Mouse (Mus musculus): ENCODE results near the gene Ifi206. TPM values are rescaled to one million over a fixed set of nuclear protein-coding genes. Genes with fewer than 3 reads are reported as not detected.

Ifi206 gene
- polyA plus RNA-seq, 1 experiment from 2014 or later: 0.16 TPM

DNA sequence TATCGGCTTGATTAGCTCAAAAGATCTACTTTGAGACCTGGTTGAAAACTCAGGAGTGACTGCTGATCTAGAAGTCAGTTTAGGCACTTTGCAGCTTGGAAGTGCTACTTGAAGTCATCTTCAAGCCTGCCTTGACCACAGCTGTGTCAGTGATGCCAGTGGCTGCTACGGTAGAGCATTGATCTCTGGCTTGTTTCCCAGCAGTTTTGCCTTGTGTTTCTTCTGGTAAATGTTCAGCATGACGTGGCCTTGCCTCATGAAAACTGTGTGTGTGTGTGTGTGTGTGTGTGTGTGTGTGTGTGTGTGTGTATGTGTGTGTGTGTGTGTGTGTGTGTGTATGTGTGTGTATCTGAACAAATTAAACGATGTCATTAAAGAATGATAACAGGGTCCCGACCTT lies 34.1 kb downstream of the Ifi206 start:
- Histone ChIP-seq H3K36me3 (ENCODE audit: insufficient read depth, low read length) (no peaks in the 10 kb centered on the region), H3K27ac (ENCODE audit: low read length) (no peak overlapping the region), H3K4me1 (ENCODE audit: insufficient read depth, low read depth, low read length) (no peaks in the 10 kb centered on the region), H3K9ac (replicated peaks; ENCODE audit: low read depth) (no peak overlapping the region), H3K4me3 (ENCODE audit: low read depth, low read length) (no peak overlapping the region), H3K4me2 (replicated peaks; ENCODE audit: low read depth, low read length) (no peak overlapping the region), H3K9me3 (ENCODE audit: low read length) (no peaks in the 10 kb centered on the region), H3K27me3 (replicated peaks; ENCODE audit: insufficient read depth, low read length) (no peaks in the 10 kb centered on the region)
- ATAC-seq (no peak), DNase-seq (ENCODE audit: low spot score) (no peak)
- TF ChIP-seq CTCF (IDR thresholded peaks at IDR 0.05) (no peak), EP300 (IDR thresholded peaks at IDR 0.05) (no peak)
- 77% methylated on average over 5 of the region's 5 CpGs for WGBS

DNA sequence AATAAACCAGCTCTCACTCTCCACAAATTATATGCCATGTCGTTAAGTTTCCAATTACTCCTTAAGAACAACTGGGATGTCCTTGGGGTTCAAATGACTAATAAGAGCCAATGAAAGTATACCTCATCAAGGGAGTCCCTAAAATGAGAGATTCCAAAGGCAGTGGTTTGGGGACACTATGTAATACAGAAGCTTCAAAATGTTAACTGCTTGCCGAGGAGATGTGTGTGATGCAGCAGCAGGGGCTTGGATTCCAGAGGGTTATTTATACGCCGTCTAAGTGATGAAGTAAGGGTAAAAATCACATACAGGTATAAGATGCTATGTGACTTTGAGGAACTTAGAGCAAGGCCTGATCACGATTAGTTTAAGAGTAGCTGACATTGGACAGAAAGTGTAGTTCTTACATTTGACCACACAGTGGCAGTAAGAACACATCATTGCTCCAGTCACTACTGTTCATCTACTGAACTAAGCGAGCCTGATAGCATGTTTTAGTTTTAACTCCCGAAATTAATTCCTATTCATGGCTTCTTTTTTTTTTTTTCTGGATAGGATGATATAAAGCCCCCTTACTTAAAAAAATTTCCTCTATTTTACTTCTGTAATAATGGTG lies 34.6 kb downstream of the Ifi206 start:
- Histone ChIP-seq H3K9me3 (ENCODE audit: low read length) (no peaks in the 10 kb centered on the region), H3K4me2 (replicated peaks; ENCODE audit: low read depth, low read length) (no peak overlapping the region), H3K4me3 (ENCODE audit: low read depth, low read length) (no peak overlapping the region), H3K27me3 (replicated peaks; ENCODE audit: insufficient read depth, low read length) (no peaks in the 10 kb centered on the region), H3K9ac (replicated peaks; ENCODE audit: low read depth) (no peak overlapping the region), H3K4me1 (ENCODE audit: insufficient read depth, low read depth, low read length) (no peaks in the 10 kb centered on the region), H3K36me3 (ENCODE audit: insufficient read depth, low read length) (no peaks in the 10 kb centered on the region), H3K27ac (ENCODE audit: low read length) (no peak overlapping the region)
- peak; percentile 84 for TF ChIP-seq CTCF (IDR thresholded peaks at IDR 0.05)
- no peak for TF ChIP-seq EP300 (IDR thresholded peaks at IDR 0.05)
- DNase-seq (ENCODE audit: low spot score): peak; percentile 44
- 48% methylated on average over 7 of the region's 7 CpGs for WGBS
- ATAC-seq: peak; percentile 38; the same call in 1 of the 2 replicates

DNA sequence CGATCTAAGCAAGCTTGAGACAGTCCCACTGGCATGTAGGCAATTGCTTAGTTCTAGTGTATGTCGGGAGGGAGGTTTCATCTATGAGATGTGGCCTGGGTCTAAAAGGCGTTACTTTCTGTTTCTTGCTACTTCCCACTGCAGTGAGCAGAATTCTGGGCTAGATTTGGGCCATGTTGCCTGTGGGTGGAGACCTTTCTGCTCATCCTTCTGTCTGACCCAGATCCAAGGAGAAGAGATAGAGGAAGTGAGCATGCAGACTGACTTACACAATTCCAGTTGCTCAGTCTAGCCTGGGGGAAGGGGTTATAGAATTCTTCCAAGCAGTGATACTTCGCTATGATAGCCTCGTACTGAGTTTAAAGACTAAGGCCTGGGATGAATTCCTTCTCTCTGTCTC lies 39.2 kb downstream of the Ifi206 start:
- no peaks in the 10 kb centered on the region for H3K9me3 ChIP-seq (ENCODE audit: low read length)
- no peak overlapping the region for H3K9ac ChIP-seq (replicated peaks; ENCODE audit: low read depth)
- H3K4me3 ChIP-seq (ENCODE audit: low read depth, low read length): no peak overlapping the region
- no peaks in the 10 kb centered on the region for H3K4me1 ChIP-seq (ENCODE audit: insufficient read depth, low read depth, low read length)
- DNase-seq (ENCODE audit: low spot score) (peak; percentile 22), ATAC-seq (no peak)
- H3K27me3 ChIP-seq (replicated peaks; ENCODE audit: insufficient read depth, low read length): no peaks in the 10 kb centered on the region
- no peak overlapping the region for H3K27ac ChIP-seq (ENCODE audit: low read length)
- H3K4me2 ChIP-seq (replicated peaks; ENCODE audit: low read depth, low read length): no peak overlapping the region
- 81% methylated on average over 5 of the region's 5 CpGs for WGBS
- no peaks in the 10 kb centered on the region for H3K36me3 ChIP-seq (ENCODE audit: insufficient read depth, low read length)
- no peak for TF ChIP-seq EP300 (IDR thresholded peaks at IDR 0.05)
- TF ChIP-seq CTCF (IDR thresholded peaks at IDR 0.05): no peak

DNA sequence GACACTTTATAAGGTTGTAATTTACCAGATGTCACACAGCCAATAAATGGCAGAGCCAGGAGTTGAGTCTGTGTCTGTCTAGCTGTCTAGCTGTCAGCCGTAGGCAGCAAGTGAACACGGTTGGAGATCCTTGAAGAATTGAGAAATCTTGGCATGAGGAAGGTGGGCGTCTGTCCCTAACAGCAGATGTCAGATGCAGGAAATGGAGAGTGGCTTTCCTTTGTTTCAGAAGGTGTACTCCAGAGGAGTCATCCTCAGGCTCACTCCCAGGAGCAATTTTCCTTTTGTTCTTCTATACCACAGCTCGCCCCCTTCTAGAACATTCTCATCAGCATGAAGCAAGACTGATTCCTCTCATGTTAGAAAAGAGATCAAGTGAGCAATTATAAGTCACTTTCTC lies 40.2 kb downstream of the Ifi206 start:
- Histone ChIP-seq H3K4me3 (ENCODE audit: low read depth, low read length) (no peak overlapping the region), H3K27me3 (replicated peaks; ENCODE audit: insufficient read depth, low read length) (no peaks in the 10 kb centered on the region), H3K9me3 (ENCODE audit: low read length) (no peaks in the 10 kb centered on the region), H3K36me3 (ENCODE audit: insufficient read depth, low read length) (no peaks in the 10 kb centered on the region), H3K4me2 (replicated peaks; ENCODE audit: low read depth, low read length) (no peak overlapping the region), H3K4me1 (ENCODE audit: insufficient read depth, low read depth, low read length) (no peaks in the 10 kb centered on the region), H3K27ac (ENCODE audit: low read length) (no peak overlapping the region), H3K9ac (replicated peaks; ENCODE audit: low read depth) (no peak overlapping the region)
- DNase-seq (ENCODE audit: low spot score) (no peak), ATAC-seq (no peak)
- 78% methylated on average over 4 of the region's 4 CpGs for WGBS
- no peak for TF ChIP-seq CTCF (IDR thresholded peaks at IDR 0.05)
- TF ChIP-seq EP300 (IDR thresholded peaks at IDR 0.05): no peak

DNA sequence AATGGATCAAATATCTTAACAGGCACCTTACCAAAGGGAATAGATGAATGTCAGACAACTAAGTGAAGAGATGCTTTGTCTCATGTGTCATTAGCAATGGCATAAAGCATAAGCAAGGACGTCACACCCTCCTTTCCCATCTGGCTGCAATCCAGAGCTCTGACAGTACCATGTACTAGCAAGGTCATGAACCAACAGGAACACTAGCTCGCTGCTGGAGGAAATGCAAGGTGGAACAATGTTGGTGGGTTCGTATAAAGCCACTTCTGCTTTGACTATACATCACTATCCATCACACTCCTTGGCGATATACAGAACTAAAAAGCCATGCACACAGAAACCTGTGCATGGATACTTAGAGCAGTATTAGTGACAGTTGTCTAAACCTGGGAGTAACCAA lies 43.8 kb downstream of the Ifi206 start:
- no peak overlapping the region for H3K27ac ChIP-seq (ENCODE audit: low read length)
- H3K4me1 ChIP-seq (ENCODE audit: insufficient read depth, low read depth, low read length): no peaks in the 10 kb centered on the region
- no peak for TF ChIP-seq CTCF (IDR thresholded peaks at IDR 0.05)
- no peak for TF ChIP-seq EP300 (IDR thresholded peaks at IDR 0.05)
- no peaks in the 10 kb centered on the region for H3K36me3 ChIP-seq (ENCODE audit: insufficient read depth, low read length)
- H3K4me3 ChIP-seq (ENCODE audit: low read depth, low read length): no peak overlapping the region
- no peaks in the 10 kb centered on the region for H3K9me3 ChIP-seq (ENCODE audit: low read length)
- no peak for ATAC-seq
- no peaks in the 10 kb centered on the region for H3K27me3 ChIP-seq (replicated peaks; ENCODE audit: insufficient read depth, low read length)
- no peak for DNase-seq (ENCODE audit: low spot score)
- H3K4me2 ChIP-seq (replicated peaks; ENCODE audit: low read depth, low read length): no peak overlapping the region
- H3K9ac ChIP-seq (replicated peaks; ENCODE audit: low read depth): no peak overlapping the region
- WGBS: 48% methylated on average over 4 of the region's 4 CpGs

DNA sequence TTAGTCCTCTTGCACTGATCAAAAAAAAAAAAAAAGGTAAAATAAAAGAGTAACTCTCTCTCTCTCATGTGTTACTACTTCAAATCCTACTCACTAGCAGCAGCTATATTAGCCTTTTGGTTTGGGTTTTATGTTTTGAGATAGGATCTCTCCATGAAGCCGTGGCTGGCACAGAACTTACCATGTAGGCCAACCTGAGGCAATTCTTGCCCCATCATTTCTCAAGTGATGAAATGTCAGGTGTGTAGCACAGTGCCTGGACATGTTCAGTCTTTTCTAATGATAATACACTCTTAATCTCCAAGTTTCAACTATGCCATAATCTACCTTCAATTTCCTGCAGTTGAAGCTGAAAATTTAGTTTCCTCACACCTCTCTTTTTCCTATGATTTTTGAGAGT lies 47.8 kb downstream of the Ifi206 start:
- H3K36me3 ChIP-seq (ENCODE audit: insufficient read depth, low read length): no peaks in the 10 kb centered on the region
- ATAC-seq: no peak

DNA sequence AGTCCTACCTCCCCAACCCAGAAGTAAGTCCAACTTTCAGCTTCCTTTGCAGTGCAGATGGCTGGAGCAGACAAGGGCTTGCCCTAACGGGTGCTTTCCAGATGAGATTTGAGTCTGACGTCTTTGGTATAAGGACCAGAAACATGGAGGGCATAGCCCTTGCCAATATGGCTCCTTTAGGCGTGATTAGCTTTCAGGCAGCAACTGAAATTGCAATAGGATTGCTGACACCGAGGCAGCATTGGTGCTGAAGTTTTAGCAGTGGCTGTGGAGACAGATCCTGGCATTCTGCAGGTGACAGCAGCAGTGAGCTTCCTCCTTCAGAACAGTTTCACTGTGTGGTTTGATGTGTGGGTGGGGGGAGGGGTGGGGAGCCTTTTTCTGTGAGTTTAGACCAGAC lies 49.6 kb downstream of the Ifi206 start:
- H3K9ac ChIP-seq (replicated peaks; ENCODE audit: low read depth): no peak overlapping the region
- DNase-seq (ENCODE audit: low spot score): no peak
- H3K4me2 ChIP-seq (replicated peaks; ENCODE audit: low read depth, low read length): no peak overlapping the region
- no peak overlapping the region for H3K4me3 ChIP-seq (ENCODE audit: low read depth, low read length)
- TF ChIP-seq EP300 (IDR thresholded peaks at IDR 0.05) (no peak), CTCF (IDR thresholded peaks at IDR 0.05) (no peak)
- no peak for ATAC-seq
- H3K4me1 ChIP-seq (ENCODE audit: insufficient read depth, low read depth, low read length): no peaks in the 10 kb centered on the region
- no peaks in the 10 kb centered on the region for H3K27me3 ChIP-seq (replicated peaks; ENCODE audit: insufficient read depth, low read length)
- no peaks in the 10 kb centered on the region for H3K9me3 ChIP-seq (ENCODE audit: low read length)
- no peak overlapping the region for H3K27ac ChIP-seq (ENCODE audit: low read length)
- 72% methylated on average over 4 of the region's 4 CpGs for WGBS
- no peaks in the 10 kb centered on the region for H3K36me3 ChIP-seq (ENCODE audit: insufficient read depth, low read length)

More for the DNA sequence above, 47.8 kb downstream of the Ifi206 start:
- H3K4me1 ChIP-seq (ENCODE audit: insufficient read depth, low read depth, low read length): no peaks in the 10 kb centered on the region
- no peaks in the 10 kb centered on the region for H3K9me3 ChIP-seq (ENCODE audit: low read length)
- TF ChIP-seq CTCF (IDR thresholded peaks at IDR 0.05) (no peak), EP300 (IDR thresholded peaks at IDR 0.05) (no peak)
- no peak overlapping the region for H3K4me3 ChIP-seq (ENCODE audit: low read depth, low read length)
- H3K4me2 ChIP-seq (replicated peaks; ENCODE audit: low read depth, low read length): no peak overlapping the region
- H3K9ac ChIP-seq (replicated peaks; ENCODE audit: low read depth): no peak overlapping the region
- no peak overlapping the region for H3K27ac ChIP-seq (ENCODE audit: low read length)
- WGBS: 71% methylated on average over 1 of the region's 1 CpGs
- DNase-seq (ENCODE audit: low spot score): no peak
- no peaks in the 10 kb centered on the region for H3K27me3 ChIP-seq (replicated peaks; ENCODE audit: insufficient read depth, low read length)
